Mouse (Mus musculus): Measurements from ENCODE around the gene Ppfia3. TPM values are rescaled to one million over a fixed set of nuclear protein-coding genes. Genes with fewer than 3 reads are reported as not detected.
"Not testable (repeated sequence)": the region's sequence is repeated elsewhere in the genome, so short reads cannot be mapped to it uniquely, and the experiment has no call there.

The Ppfia3 gene
- total RNA-seq, 2 experiments from 2014 or later = 0.11 to 0.21 TPM

GRCm38 (mm10) chr7:45395129-45395541 is 28.3 kb upstream of the Ppfia3 start:
- no peak for DNase-seq (ENCODE audit: low spot score)

GRCm38 (mm10) chr7:45386077-45386476 is 19.3 kb upstream of the Ppfia3 start:
- no peak for DNase-seq (ENCODE audit: low spot score)

DNA sequence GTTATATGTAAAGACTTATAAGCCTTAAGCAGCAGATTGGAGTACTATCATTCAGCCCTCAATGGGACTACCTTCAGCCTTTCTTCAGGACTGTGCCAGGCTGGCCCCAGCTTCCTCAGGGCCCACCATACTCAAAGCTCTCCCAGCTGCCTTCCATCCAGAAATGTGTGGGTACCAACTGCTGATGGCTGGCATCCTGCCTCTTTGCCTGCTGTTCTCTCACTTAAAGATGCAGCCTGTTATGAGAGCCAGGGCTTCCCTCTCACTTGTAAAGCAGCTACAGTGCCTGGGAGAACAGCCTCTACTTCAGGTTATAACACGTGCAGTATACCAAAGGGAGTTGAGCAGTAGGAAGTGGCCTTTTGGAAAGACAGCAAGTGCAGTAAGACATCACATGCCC is 9.2 kb upstream of the Ppfia3 start:
- no peak for DNase-seq (ENCODE audit: low spot score)

DNA sequence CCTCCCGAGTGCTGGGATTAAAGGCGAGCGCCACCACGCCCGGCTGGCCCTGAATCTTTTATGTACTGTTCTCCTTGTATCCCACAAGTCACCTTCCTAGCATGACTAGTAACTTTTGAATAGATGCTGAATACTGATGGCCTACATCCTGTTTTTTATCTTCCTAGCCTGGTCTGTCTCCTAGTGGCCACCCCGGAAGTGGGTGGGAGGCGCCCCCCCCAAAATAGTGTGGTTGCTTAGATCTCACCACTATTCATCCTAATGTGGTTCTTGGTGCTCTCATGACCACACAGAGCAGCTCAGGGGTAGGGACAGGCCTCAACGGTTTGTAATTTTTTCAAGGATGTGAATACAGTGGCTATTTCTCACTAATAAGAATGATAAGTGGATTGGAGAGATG is 7.8 kb upstream of the Ppfia3 start:
- DNase-seq (ENCODE audit: low spot score) = no peak

GRCm38 (mm10) chr7:45372371-45372770 is 5.6 kb upstream of the Ppfia3 start:
- DNase-seq (ENCODE audit: low spot score) = no peak

DNA sequence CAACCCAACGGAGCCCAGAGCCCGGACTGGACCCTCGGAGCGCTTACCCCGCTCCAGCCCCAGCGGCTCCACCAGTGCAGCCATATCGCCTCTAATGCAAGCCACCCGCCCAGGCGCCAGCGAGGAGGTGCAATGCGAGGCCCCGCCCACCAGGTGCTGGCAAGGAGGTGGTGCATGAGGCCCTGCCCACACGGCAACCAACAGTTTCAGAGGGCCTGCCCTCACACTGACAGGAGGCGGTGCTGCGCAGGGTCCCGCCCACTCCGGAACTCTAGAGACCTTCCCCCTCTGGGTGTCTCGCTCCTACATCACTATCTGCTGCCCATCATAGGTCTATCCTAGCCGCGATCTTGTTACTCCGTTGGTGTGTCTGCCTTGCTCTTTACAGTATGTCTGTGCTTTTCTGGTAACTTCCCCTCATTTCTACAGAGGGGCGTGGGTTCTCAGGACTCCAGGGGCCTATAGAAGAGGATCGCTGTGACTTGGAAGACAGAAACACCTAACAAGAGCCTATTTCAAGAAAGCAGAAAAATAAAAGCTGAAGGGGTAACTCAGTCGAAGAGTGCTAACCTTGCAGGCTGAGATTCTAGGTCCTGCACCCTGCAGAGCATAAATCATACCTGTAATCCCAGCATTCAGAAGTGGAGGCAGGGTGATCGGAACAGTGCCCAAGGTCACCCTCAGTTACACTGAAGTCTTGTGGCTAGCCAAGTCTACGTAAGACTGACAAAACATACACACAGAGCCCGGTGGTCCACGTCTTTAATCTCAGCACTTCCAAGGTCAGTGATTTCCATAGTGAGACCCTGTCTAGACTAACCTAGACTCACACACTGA is 3.9 kb upstream of the Ppfia3 start, which contains the start of gene Lin7b:
Gene Lin7b (minus strand): TSS at position 109 of the 837 bp plus-strand sequence.
- DNase-seq (ENCODE audit: low spot score) = peak; percentile 84

GRCm38 (mm10) chr7:45369836-45370474 is 3.1 kb upstream of the Ppfia3 start:
- DNase-seq (ENCODE audit: low spot score) = no peak

DNA sequence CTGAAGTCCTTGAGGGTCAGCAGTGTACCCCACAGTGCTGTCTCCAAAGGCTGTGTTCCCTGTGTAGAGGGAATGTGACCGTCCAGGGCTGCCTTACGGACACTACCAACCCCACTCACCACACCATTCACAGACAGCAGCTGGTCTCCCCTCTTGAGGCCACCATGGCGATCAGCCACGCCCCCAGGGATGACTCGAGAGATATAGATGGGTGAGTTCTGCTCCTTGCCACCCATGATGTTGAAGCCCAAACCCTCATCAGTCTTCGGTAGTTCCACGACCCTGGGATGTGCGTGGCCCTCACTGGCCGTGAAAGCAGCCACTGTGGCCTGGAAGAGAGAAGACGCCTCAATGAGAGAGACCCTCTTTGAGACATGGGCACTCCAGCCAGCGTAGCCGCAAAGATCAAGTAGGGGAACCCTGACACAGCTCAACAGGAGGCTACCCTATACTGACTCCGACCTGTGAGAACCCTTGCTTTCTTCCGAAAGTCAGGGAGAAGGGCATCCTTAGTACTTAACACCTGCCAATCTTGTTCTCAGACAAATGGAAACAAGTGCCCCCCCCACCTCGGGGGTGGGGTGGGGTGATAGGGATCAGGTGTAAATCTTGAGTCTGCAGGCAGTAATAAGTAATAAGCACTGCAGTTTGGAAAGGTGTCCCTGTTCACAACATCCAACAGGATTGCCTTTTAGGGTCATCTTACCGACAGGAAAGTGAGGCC is 2.4 kb upstream of the Ppfia3 start:
- DNase-seq (ENCODE audit: low spot score) = no peak

GRCm38 (mm10) chr7:45368178-45368577 is 1.4 kb upstream of the Ppfia3 start:
- no peak for DNase-seq (ENCODE audit: low spot score)

GRCm38 (mm10) chr7:45367020-45367880 is 431 bp upstream of the Ppfia3 start:
- DNase-seq (ENCODE audit: low spot score) = peak; percentile 97

DNA sequence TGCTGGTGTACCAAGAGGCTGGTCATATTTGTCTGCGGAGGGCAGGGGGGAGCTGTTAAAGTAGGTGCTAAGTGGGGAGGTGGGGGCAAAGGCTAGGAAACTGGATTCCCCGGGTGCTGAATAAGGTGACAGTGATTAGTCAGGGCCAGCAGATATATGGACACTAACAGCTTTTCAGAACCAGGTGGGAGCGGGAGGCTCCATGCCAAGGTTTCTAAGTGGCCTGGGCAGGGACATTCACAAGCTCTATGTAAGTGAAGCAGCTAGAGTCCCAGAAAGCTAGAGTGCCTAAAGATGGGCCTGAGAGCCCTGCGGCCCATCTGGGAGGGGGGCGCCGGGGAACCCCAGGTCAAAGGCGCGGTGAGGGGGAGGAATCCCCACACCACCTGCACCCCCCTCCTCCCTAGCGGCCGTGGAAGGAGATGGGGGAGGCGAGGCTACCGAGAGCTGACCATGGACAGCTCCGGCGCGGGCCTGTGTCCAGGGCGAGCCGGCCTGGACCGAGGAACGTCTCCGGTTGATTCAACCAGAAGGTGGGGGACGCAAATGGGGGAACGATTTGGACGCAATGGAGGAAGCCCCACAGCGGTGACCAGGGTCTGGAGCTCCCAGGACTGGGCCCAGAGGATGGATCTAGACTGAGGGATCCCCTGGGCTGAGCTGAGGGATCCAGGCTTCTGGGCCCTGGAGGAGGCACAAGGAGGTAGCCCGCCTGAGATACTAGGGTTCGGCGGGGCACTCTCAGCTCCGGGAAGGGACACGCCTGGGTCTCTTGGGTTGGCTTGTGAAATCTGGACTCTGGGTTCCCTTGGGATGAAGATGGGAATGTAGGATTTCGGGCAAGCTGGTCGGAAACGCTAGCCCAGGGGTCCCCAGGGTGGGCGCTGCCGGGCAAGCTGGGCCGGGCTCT is 822 bp downstream of the Ppfia3 start:
- DNase-seq (ENCODE audit: low spot score) = peak; percentile 50

- DNase-seq (ENCODE audit: low spot score) = no peak
These were observed 2.8 kb downstream of the Ppfia3 start for GRCm38 (mm10) chr7:45363983-45364382.

DNA sequence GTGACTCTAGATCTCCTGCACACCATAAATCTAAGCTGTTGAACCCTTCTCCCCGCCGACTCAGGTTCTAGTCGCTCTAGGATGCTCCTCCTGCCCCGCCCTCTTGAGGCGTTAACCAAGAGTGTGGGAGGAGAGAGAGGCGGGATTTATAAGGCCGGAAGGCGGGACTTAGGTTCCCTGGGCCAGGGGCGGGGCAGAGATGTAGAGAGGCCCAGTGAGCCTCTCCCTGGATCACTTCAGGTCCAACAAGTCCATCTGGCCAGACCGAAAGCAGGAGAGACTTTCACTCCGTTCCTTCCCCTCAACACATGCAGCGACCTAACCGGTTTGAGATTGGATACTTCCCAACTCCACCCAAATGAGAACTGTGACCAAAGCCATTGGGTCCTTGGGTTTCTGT is 4.0 kb downstream of the Ppfia3 start:
- no peak for DNase-seq (ENCODE audit: low spot score)

- DNase-seq (ENCODE audit: low spot score) = peak; percentile 64
These were observed 5.5 kb downstream of the Ppfia3 start for GRCm38 (mm10) chr7:45361243-45361804.

GRCm38 (mm10) chr7:45360404-45361125 is 6.3 kb downstream of the Ppfia3 start:
- no peak for DNase-seq (ENCODE audit: low spot score)

DNA sequence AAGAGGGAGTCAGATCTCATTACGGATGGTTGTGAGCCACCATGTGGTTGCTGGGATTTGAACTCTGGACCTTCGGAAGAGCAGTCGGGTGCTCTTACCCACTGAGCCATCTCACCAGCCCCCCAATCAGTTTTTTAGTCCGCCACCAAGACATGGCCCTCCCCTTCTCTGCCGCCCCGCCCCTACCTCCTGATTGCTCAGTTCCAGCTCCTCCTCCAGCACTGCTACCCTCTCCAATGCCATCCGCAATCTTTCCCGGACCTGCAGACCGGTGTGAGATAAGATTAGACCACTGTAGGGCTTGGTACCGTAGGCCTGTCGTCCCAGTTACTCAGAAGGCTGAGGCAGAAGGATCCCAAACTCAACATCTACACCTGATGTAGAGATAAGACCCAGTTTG is 7.7 kb downstream of the Ppfia3 start:
- not testable (repeated sequence) for DNase-seq (ENCODE audit: low spot score)

DNA sequence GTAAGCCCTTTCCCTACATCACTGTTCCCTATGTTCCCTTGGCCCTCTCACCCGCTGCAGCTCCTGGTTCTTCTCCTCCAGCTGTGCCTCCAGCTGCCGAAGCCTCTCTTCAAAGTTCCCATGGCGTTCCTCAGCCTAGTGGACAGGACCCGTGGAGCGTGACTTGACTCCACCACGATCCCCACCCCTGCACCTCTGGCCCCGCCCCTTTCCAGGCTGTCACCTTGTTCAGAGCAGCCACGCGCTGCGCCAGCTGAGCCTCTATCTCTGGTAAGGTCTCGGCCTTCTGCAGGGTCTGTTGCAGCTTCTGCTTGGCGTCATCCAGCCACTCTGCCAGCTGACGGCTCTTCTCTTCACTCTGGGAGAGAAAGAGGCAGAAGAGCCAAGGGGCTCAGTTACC is 10.7 kb downstream of the Ppfia3 start:
- DNase-seq (ENCODE audit: low spot score) = no peak

GRCm38 (mm10) chr7:45355318-45356020 is 11.3 kb downstream of the Ppfia3 start:
- no peak for DNase-seq (ENCODE audit: low spot score)
